Mouse (Mus musculus) G1E (cell line): ENCODE measurements at regions not wholly inside any gene's neighbourhood (a gene's known extent, or its start where the extent isn't known, plus 50 kb on each side); places are given as distances from the start of the nearest gene placed in this dataset.
"Not testable (repeated sequence)": the region's sequence is repeated elsewhere in the genome, so short reads cannot be mapped to it uniquely, and the experiment has no call there.

Experiments
- ATAC-seq: 2 replicates; pipeline ENCODE4 v1.8.0; 2016; ENCODE audit warnings: mild to moderate bottlenecking; ENCODE audit not compliant: insufficient number of reproducible peaks, poor library complexity, low FRiP score, severe bottlenecking; ENCODE audit errors: extremely low read depth
- DNase-seq: peaks from one replicate; pipeline ENCODE4 v3.0.0; 2012; ENCODE audit warnings: low spot score
- H3K27me3 ChIP-seq: 2 replicates; pipeline ENCODE4 v1.6.1; 2012; ENCODE audit warnings: mild to moderate bottlenecking, low read length, inconsistent platforms; ENCODE audit not compliant: insufficient read depth
- H3K36me3 ChIP-seq: replicated peaks from 2 replicates; pipeline ENCODE3; 2012; ENCODE audit warnings: mild to moderate bottlenecking, inconsistent platforms
- H3K4me1 ChIP-seq: 2 replicates; pipeline ENCODE4 v1.6.1; 2012; ENCODE audit warnings: low read depth, low read length, inconsistent platforms, mixed read lengths; ENCODE audit not compliant: insufficient read depth
- H3K4me3 ChIP-seq: 2 replicates; pipeline ENCODE4 v1.5.1; 2012; ENCODE audit warnings: low read depth, mild to moderate bottlenecking, inconsistent platforms, low read length, moderate library complexity, mixed read lengths
- H3K9me3 ChIP-seq: replicated peaks from 2 replicates; pipeline ENCODE4 v1.6.1; 2012; ENCODE audit warnings: inconsistent platforms
- CTCF ChIP-seq: IDR thresholded peaks from 2 replicates; pipeline ENCODE4 v1.5.1; 2012; ENCODE audit warnings: low read depth, low read length, inconsistent platforms, mixed read lengths
- GATA1 ChIP-seq: IDR thresholded peaks from 2 replicates; pipeline ENCODE4 v1.6.1; 2012; ENCODE audit warnings: borderline replicate concordance, low read length, inconsistent platforms, mixed read lengths
- GATA2 ChIP-seq: IDR thresholded peaks from 2 replicates; pipeline ENCODE4 v1.6.1; 2012; ENCODE audit warnings: low read depth, low read length, inconsistent platforms, borderline replicate concordance
- POLR2AphosphoS5 ChIP-seq: IDR thresholded peaks from 2 replicates; pipeline ENCODE4 v1.6.1; 2012; ENCODE audit warnings: low read depth, low read length, inconsistent platforms; ENCODE audit not compliant: insufficient replicate concordance
- TAL1 ChIP-seq: conservative IDR thresholded peaks from 2 replicates; pipeline ENCODE4 v1.6.1; 2012; ENCODE audit warnings: low read depth, low read length, inconsistent platforms, mixed read lengths

GRCm38 (mm10) chr12:104623896-104624685 is 127.7 kb downstream of the Dicer1 start:
- DNase-seq (no peak), ATAC-seq (no peak)
- H3K9me3 ChIP-seq = peaks cover 61% of the 10 kb centered on the region
- H3K4me3 ChIP-seq = no peak overlapping the region
- no peaks in the 10 kb centered on the region for H3K4me1 ChIP-seq
- H3K27me3 ChIP-seq = no peaks in the 10 kb centered on the region
- TF ChIP-seq POLR2AphosphoS5 (no peak), TAL1 (no peak), CTCF (no peak)
- H3K36me3 ChIP-seq = no peaks in the 10 kb centered on the region

GRCm38 (mm10) chr12:104617111-104617725 is 134.5 kb downstream of the Dicer1 start:
- H3K9me3 ChIP-seq = peaks cover 72% of the 10 kb centered on the region
- DNase-seq (no peak), ATAC-seq (no peak)
- H3K36me3 ChIP-seq = no peaks in the 10 kb centered on the region
- H3K4me3 ChIP-seq = no peak overlapping the region
- no peaks in the 10 kb centered on the region for H3K4me1 ChIP-seq
- TF ChIP-seq GATA1 (no peak), TAL1 (no peak), CTCF (no peak), GATA2 (no peak), POLR2AphosphoS5 (no peak)
- H3K27me3 ChIP-seq = no peaks in the 10 kb centered on the region

- TF ChIP-seq TAL1 (no peak), POLR2AphosphoS5 (no peak), GATA2 (no peak), CTCF (no peak), GATA1 (no peak)
These were observed 137.5 kb downstream of the Dicer1 start for GRCm38 (mm10) chr12:104614240-104614639.

GRCm38 (mm10) chr12:104609767-104610166 is 136.6 kb upstream of the Gsc start:
- no peak for TF ChIP-seq TAL1
- TF ChIP-seq GATA2 = no peak
- no peaks in the 10 kb centered on the region for H3K36me3 ChIP-seq
- H3K27me3 ChIP-seq = no peaks in the 10 kb centered on the region; the same call in 1 of the 2 replicates
- ATAC-seq (no peak), DNase-seq (no peak)
- no peaks in the 10 kb centered on the region for H3K4me1 ChIP-seq
- H3K9me3 ChIP-seq = peaks cover 85% of the 10 kb centered on the region
- no peak overlapping the region for H3K4me3 ChIP-seq

More at GRCm38 (mm10) chr12:104614240-104614639, 137.5 kb downstream of the Dicer1 start:
- H3K9me3 ChIP-seq = peaks cover 75% of the 10 kb centered on the region
- no peak overlapping the region for H3K4me3 ChIP-seq
- H3K4me1 ChIP-seq = no peaks in the 10 kb centered on the region
- ATAC-seq = no peak
- DNase-seq = no peak
- H3K27me3 ChIP-seq = no peaks in the 10 kb centered on the region
- no peaks in the 10 kb centered on the region for H3K36me3 ChIP-seq

- H3K36me3 ChIP-seq, ATAC-seq, H3K4me1 ChIP-seq, H3K4me3 ChIP-seq, DNase-seq, H3K27me3 ChIP-seq: not testable (repeated sequence)
- H3K9me3 ChIP-seq = peaks cover 85% of the 10 kb centered on the region
These were observed 135.8 kb upstream of the Gsc start for GRCm38 (mm10) chr12:104608956-104609355.

DNA sequence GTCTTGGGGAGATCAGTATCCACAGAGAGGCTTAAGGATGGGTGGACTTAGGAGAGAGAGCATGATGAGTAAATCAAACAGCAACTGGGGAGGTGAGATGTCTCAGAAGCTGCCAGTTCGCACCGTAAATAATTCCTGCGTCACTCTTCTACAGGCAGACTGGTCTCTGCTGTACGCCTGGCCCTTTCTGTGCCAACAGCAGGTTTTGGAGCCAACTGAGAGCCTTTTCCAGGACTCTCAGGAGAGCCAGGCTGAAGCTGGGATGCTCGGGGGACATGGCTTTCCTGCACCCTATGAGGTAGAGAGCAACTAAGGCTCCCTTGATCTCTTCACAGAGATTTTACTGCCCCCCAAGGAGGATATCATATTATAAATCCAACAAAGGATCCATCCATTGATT is 134.3 kb upstream of the Gsc start:
- Histone ChIP-seq H3K36me3 (no peaks in the 10 kb centered on the region), H3K4me1 (no peaks in the 10 kb centered on the region), H3K27me3 (no peaks in the 10 kb centered on the region; the same call in 1 of the 2 replicates), H3K4me3 (no peak overlapping the region), H3K9me3 (peaks cover 85% of the 10 kb centered on the region)
- no peak for ATAC-seq
- TF ChIP-seq GATA2 = no peak
- no peak for TF ChIP-seq GATA1
- TF ChIP-seq CTCF = no peak
- no peak for TF ChIP-seq TAL1
- no peak for DNase-seq
